Mouse (Mus musculus): Measurements from ENCODE around the gene Fmnl2.
A peak's percentile ranks its signal among the peaks of the same experiment; 100 is the strongest.

The Fmnl2 gene

GRCm38 (mm10) chr2:53029716-53030431 is 172.2 kb downstream of the Fmnl2 start:
- DNase-seq (ENCODE audit: extremely low read depth, low read depth, low spot score): no peak

- DNase-seq (ENCODE audit: extremely low read depth, low read depth, low spot score): no peak
Observed at GRCm38 (mm10) chr2:53030432-53030826, 172.8 kb downstream of the Fmnl2 start.

- DNase-seq (ENCODE audit: extremely low read depth, low read depth, low spot score): no peak
Observed at GRCm38 (mm10) chr2:53038253-53038652, 180.6 kb downstream of the Fmnl2 start.

- no peak for DNase-seq (ENCODE audit: extremely low read depth, low read depth, low spot score)
Observed at GRCm38 (mm10) chr2:53038737-53039136, 181.1 kb downstream of the Fmnl2 start.

GRCm38 (mm10) chr2:53047031-53047430 is 189.4 kb downstream of the Fmnl2 start:
- no peak for DNase-seq (ENCODE audit: extremely low read depth, low read depth, low spot score)

GRCm38 (mm10) chr2:53047749-53048387 is 190.2 kb downstream of the Fmnl2 start:
- no peak for DNase-seq (ENCODE audit: extremely low read depth, low read depth, low spot score)

- DNase-seq (ENCODE audit: extremely low read depth, low read depth, low spot score): no peak
Observed at GRCm38 (mm10) chr2:53050376-53050775, 192.7 kb downstream of the Fmnl2 start.

GRCm38 (mm10) chr2:53051502-53051901 is 193.8 kb downstream of the Fmnl2 start:
- DNase-seq (ENCODE audit: extremely low read depth, low read depth, low spot score): no peak

GRCm38 (mm10) chr2:53053714-53054113 is 196.1 kb downstream of the Fmnl2 start:
- no peak for DNase-seq (ENCODE audit: extremely low read depth, low read depth, low spot score)

- no peak for DNase-seq (ENCODE audit: extremely low read depth, low read depth, low spot score)
Observed at GRCm38 (mm10) chr2:53056556-53056955, 198.9 kb downstream of the Fmnl2 start.

GRCm38 (mm10) chr2:53057291-53057690 is 199.6 kb downstream of the Fmnl2 start:
- DNase-seq (ENCODE audit: extremely low read depth, low read depth, low spot score): no peak

- DNase-seq (ENCODE audit: extremely low read depth, low read depth, low spot score): no peak
Observed at GRCm38 (mm10) chr2:53061363-53062000, 203.8 kb downstream of the Fmnl2 start.

- DNase-seq (ENCODE audit: extremely low read depth, low read depth, low spot score): no peak
Observed at GRCm38 (mm10) chr2:53066973-53067372, 209.3 kb downstream of the Fmnl2 start.

GRCm38 (mm10) chr2:53070607-53071006 is 212.9 kb downstream of the Fmnl2 start:
- DNase-seq (ENCODE audit: extremely low read depth, low read depth, low spot score): peak; percentile 16

- DNase-seq (ENCODE audit: extremely low read depth, low read depth, low spot score): no peak
Observed at GRCm38 (mm10) chr2:53079693-53080286, 222.1 kb downstream of the Fmnl2 start.

- no peak for DNase-seq (ENCODE audit: extremely low read depth, low read depth, low spot score)
Observed at GRCm38 (mm10) chr2:53082045-53082444, 224.4 kb downstream of the Fmnl2 start.

- no peak for DNase-seq (ENCODE audit: extremely low read depth, low read depth, low spot score)
Observed at GRCm38 (mm10) chr2:53082501-53082900, 224.8 kb downstream of the Fmnl2 start.

GRCm38 (mm10) chr2:53083241-53083640 is 225.6 kb downstream of the Fmnl2 start:
- DNase-seq (ENCODE audit: extremely low read depth, low read depth, low spot score): no peak

- no peak for DNase-seq (ENCODE audit: extremely low read depth, low read depth, low spot score)
Observed at GRCm38 (mm10) chr2:53085617-53086202, 228.1 kb downstream of the Fmnl2 start.

GRCm38 (mm10) chr2:53088744-53089143 is 231.1 kb downstream of the Fmnl2 start:
- DNase-seq (ENCODE audit: extremely low read depth, low read depth, low spot score): no peak

- no peak for DNase-seq (ENCODE audit: extremely low read depth, low read depth, low spot score)
Observed at GRCm38 (mm10) chr2:53095031-53095430, 237.4 kb downstream of the Fmnl2 start.

Measured in fat pad, adult 2 months (tissue).